Mouse (Mus musculus): ENCODE results near the gene Lysmd1.

DNA sequence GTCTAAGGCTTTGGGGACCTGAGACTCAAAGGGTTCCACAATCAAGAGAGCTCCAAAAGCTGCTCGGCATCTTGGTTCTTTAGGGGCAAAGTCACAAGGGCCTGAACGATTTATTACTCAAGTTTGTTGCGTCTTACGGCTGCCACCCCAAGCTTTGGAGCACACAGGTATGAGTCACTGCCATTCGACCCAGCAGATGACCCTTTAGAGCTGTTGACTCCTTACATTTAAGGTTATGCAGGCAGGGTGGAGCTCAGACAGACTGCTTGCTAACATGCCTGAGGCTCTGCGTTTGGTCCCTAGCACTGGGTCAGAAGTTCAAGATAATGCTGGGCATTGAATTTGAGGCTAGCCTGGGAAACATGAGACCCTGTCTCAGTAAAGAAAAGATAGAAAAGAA, 43.7 kb downstream of the Lysmd1 start:
- TF ChIP-seq POLR2A (IDR thresholded peaks at IDR 0.05; ENCODE audit: extremely low read depth, insufficient read depth, low read length) (no peak), CTCF (IDR thresholded peaks at IDR 0.05; ENCODE audit: low read depth, low read length) (no peak)
